Mouse (Mus musculus) MEL (cell line): ENCODE results near the gene Ezh1.

Experiments used
- CHD1 ChIP-seq: IDR thresholded peaks from 2 replicates; pipeline ENCODE4 v1.6.1; 2012; ENCODE audit warnings: low read depth, mild to moderate bottlenecking, inconsistent platforms, low read length, improper control_type of control experiment
- CTCF ChIP-seq, 3 experiments: IDR thresholded peaks in 2 of 3; conservative IDR thresholded peaks in 1 of 3; 2 replicates each; pipeline ENCODE4 v1.5.1; 2011 to 2012; ENCODE audit warnings: low read length in 3 of 3, low read depth in 2 of 3, mild to moderate bottlenecking in 2 of 3, improper control_type of control experiment in 1 of 3, inconsistent platforms in 1 of 3, mixed read lengths in 1 of 3, moderate library complexity in 1 of 3; ENCODE audit not compliant: control insufficient read depth in 1 of 3, insufficient read depth in 1 of 3, poor library complexity in 1 of 3, severe bottlenecking in 1 of 3
- GATA1 ChIP-seq: IDR thresholded peaks from 2 replicates; pipeline ENCODE4 v1.6.1; 2011; ENCODE audit warnings: low read depth, low read length, improper control_type of control experiment
- MAFK ChIP-seq: IDR thresholded peaks from 2 replicates; pipeline ENCODE4 v1.6.1; 2011; ENCODE audit warnings: low read depth, mild to moderate bottlenecking, low read length, improper control_type of control experiment, borderline replicate concordance
- MAX ChIP-seq: IDR thresholded peaks from 2 replicates; pipeline ENCODE4 v1.6.1; 2011; ENCODE audit warnings: low read length, improper control_type of control experiment
- NRF1 ChIP-seq: IDR thresholded peaks from 2 replicates; pipeline ENCODE4 v1.6.1; 2014; ENCODE audit warnings: low read depth, mild to moderate bottlenecking, inconsistent platforms, low read length, improper control_type of control experiment, moderate library complexity; ENCODE audit not compliant: poor library complexity, insufficient read depth, severe bottlenecking
- RAD21 ChIP-seq: IDR thresholded peaks from 2 replicates; pipeline ENCODE4 v1.6.1; 2011; ENCODE audit warnings: mild to moderate bottlenecking, low read depth, low read length, improper control_type of control experiment
- SIN3A ChIP-seq: IDR thresholded peaks from 2 replicates; pipeline ENCODE4 v1.6.1; 2012; ENCODE audit warnings: low read length, improper control_type of control experiment, inconsistent platforms
- TAL1 ChIP-seq: IDR thresholded peaks from 2 replicates; pipeline ENCODE4 v1.6.1; 2012; ENCODE audit warnings: mild to moderate bottlenecking, inconsistent platforms, low read length, moderate library complexity, mixed read lengths
- USF1 ChIP-seq: IDR thresholded peaks from 2 replicates; pipeline ENCODE4 v1.6.1; 2014; ENCODE audit warnings: low read depth, mild to moderate bottlenecking, inconsistent platforms, low read length, improper control_type of control experiment, moderate library complexity
- ZKSCAN1 ChIP-seq: IDR thresholded peaks from 2 replicates; pipeline ENCODE4 v1.6.1; 2012; ENCODE audit warnings: low read depth, mild to moderate bottlenecking, inconsistent platforms, low read length, improper control_type of control experiment, moderate library complexity
- ZMIZ1 ChIP-seq: IDR thresholded peaks from 2 replicates; pipeline ENCODE4 v1.6.1; 2012; ENCODE audit warnings: low read depth, mild to moderate bottlenecking, inconsistent platforms, low read length, improper control_type of control experiment, moderate library complexity

DNA sequence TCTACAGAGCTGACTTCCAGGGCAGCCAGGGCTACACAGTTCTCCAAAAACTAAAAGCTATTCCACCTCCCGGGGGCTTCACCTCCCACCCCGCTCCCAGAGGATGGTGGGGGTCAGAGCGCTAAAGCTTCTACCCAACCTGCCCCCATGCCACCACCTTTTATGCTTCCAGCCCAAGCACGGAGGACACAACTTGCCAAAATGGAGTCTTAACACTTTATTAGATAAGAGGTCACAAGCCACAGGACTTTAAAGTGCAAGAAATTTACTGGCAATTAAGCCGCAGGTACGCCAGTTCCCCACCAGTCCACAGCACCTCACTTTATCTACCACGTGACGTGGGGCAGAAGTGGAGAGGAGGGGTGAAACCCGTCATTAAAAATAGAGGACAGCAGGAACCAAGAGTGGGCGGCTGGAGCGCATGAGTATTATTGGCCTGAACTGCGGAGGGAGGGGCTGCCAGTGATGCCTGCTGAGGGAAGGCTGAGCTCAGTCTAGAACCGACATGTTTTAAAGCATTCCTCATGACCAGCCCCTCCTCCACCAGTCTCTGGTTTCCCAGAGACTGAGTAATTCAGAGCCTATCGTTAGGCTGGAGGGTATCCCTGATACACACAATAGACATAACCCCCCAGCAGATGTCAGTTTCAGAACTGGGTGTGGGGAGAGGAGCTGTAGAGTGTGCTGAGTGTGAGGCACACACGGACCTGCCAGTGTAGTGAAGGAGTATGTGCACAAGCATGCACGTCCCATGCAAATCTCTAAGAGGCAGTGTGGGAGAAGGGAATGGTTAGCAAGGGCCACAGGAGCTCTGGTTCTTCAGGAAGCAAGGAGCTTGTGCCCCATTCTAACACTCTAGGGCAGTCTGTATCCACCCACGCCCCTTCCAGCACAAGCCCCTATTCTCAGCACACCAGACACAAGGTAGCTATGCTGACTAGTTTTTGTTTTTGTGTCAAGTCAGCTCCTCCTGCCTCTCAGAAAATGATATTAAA, 35.1 kb downstream of the Ezh1 start:
- no peak for TF ChIP-seq CTCF (IDR thresholded peaks at IDR 0.05 in 2 of 3, conservative IDR thresholded peaks at IDR 0.05 in 1 of 3; ENCODE audit: control insufficient read depth in 1 of 3, insufficient read depth in 1 of 3, low read depth in 2 of 3, low read length in 3 of 3, poor library complexity in 1 of 3, severe bottlenecking in 1 of 3)
- no peak for TF ChIP-seq ZKSCAN1
- no peak for TF ChIP-seq RAD21
- TF ChIP-seq CHD1, result no peak
- 0 out of 2 replicates have a peak, but pooled peaks have one; percentile 25 for TF ChIP-seq GATA1
- no peak for TF ChIP-seq TAL1
- no peak for TF ChIP-seq ZMIZ1
- TF ChIP-seq USF1, result peak; percentile 90
- TF ChIP-seq NRF1, result no peak; the same call in 1 of the 2 replicates
- TF ChIP-seq MAFK, result no peak
- TF ChIP-seq MAX, result peak; percentile 69; the same call in 1 of the 2 replicates
- peak; percentile 39; the same call in 1 of the 2 replicates for TF ChIP-seq SIN3A
